Mouse (Mus musculus): ENCODE measurements around the gene Abcc5.

DNA sequence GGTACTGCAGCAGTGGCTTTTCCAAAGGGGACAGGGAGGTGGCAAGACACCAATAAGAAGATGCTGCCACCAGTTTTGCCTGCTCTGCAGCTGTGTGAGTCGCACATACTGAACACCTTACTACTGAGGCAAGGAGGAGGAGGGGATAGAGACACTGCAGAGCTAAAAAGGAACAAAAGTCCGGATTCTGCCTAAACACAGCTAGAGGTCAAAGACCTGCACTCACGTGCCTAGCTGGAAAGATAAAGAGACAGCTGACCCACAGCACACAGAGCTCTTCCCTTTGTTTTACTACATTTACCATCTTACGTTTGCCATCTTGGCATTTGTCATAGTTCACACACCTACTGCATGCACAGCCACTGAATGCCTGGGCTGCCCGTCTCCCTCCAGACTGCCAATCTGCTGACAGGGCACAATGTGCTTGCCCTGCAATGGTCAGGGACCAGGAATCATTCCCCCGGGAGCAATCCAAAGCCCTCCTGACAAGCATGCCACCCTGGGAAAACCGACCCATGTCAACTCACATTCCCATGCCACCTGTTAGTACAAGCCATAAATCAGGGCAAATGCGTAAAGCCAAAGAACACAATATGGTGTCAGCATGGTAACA, 14.1 kb downstream of the Abcc5 start:
- TF ChIP-seq POLR2A (IDR thresholded peaks at IDR 0.05; ENCODE audit: insufficient read depth, low read length) (no peak), CTCF (IDR thresholded peaks at IDR 0.05; ENCODE audit: low read depth, low read length) (no peak), EP300 (IDR thresholded peaks at IDR 0.05; ENCODE audit: insufficient read depth, low read depth, low read length) (no peak)
